Comparison of ENCODE assay signal across 8 mouse cellular contexts in the genomic region with DNA sequence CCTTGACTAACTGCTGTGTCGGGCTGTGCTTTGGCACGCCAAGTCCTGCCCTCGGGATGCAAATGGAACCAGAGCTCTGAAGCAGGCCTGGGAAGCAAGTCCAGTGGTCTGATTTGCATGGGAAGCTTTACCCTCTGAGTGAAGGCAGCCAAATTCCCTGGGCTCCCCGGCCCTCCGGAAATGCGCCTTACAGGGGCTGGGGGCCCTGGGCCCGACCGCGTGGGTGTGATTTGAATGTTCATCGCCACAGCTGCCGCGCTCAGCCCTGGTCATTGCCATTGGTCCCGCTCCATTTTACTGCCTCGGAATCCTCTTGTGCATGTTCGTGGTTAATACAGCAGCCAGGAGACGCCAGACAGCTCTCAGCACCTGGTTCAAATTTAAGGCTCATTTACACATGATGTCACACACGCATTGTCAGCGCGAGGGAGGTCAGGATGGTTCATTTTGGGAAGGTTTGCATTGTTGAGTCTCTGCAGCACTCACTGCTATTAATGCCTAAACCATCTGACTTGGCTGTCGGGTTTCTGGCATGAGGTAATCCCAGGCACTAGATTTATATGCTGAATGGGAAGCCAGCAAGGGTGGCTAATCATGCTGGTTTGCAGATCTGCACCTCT.
DNase-seq lines count a peak whose midpoint lies in the region; ATAC-seq lines count a peak whose summit lies in the region.

No protein-coding gene starts in this region.

- peak overlapping the region; percentile 27 for H3K4me2 ChIP-seq in kidney, embryonic 16.5 days (replicated peaks; ENCODE audit: low read depth, low read length)
- H3K4me2 ChIP-seq in midbrain, embryonic 14.5 days (ENCODE audit: low read length): peak overlapping the region; percentile 17; the same call in 1 of the 2 replicates

- ATAC-seq in kidney, embryonic 16.5 days (ENCODE audit: low FRiP score, low TSS enrichment): peak; percentile 57; the same call in 1 of the 2 replicates
- ATAC-seq in midbrain, embryonic 14.5 days (ENCODE audit: low FRiP score, low TSS enrichment): peak; percentile 48; the same call in 1 of the 2 replicates
- ATAC-seq in megakaryocyte, adult 5-6 weeks (ENCODE audit: poor library complexity, severe bottlenecking): no peak

- H3K4me1 ChIP-seq in kidney, embryonic 16.5 days (ENCODE audit: insufficient read depth, low read length): peaks cover 10% of the 10 kb centered on the region; the same call in 1 of the 2 replicates
- no peaks in the 10 kb centered on the region for H3K4me1 ChIP-seq in midbrain, embryonic 14.5 days (ENCODE audit: control insufficient read depth, insufficient read depth, low read length)

- no peaks in the 10 kb centered on the region for H3K36me3 ChIP-seq in kidney, embryonic 16.5 days (ENCODE audit: insufficient read depth, low read length)
- H3K36me3 ChIP-seq in midbrain, embryonic 14.5 days (ENCODE audit: control insufficient read depth, insufficient read depth, low read length): no peaks in the 10 kb centered on the region

- no peak for DNase-seq in kidney, postnatal 10 days
- DNase-seq in adipocyte (ENCODE audit: low spot score): peak; percentile 20
- peak; percentile 59 for DNase-seq in gastrocnemius, postnatal 14 days
- peak; percentile 48 for DNase-seq in midbrain, embryonic 14.5 days
- no peak for DNase-seq in thymus, postnatal 36 days
- no peak for DNase-seq in kidney, postnatal 36 days

- no peak overlapping the region for H3K27ac ChIP-seq in kidney, embryonic 16.5 days (ENCODE audit: low read length)
- no peak overlapping the region for H3K27ac ChIP-seq in midbrain, embryonic 14.5 days (replicated peaks; ENCODE audit: low read depth, low read length)

- intact Hi-C loops in gastrocnemius, postnatal 14 days (cut with DNase I; ENCODE audit: low total_unique reads): no loop called here

- no peak overlapping the region for H3K9ac ChIP-seq in kidney, embryonic 16.5 days (replicated peaks; ENCODE audit: low read length)
- H3K9ac ChIP-seq in midbrain, embryonic 14.5 days (replicated peaks; ENCODE audit: low read length): no peak overlapping the region

- no peaks in the 10 kb centered on the region for H3K27me3 ChIP-seq in kidney, embryonic 16.5 days (ENCODE audit: insufficient read depth, low read length)
- H3K27me3 ChIP-seq in midbrain, embryonic 14.5 days (ENCODE audit: control insufficient read depth, insufficient read depth, low read length): no peaks in the 10 kb centered on the region

- H3K9me3 ChIP-seq in kidney, embryonic 16.5 days (ENCODE audit: low read length): no peaks in the 10 kb centered on the region
- H3K9me3 ChIP-seq in midbrain, embryonic 14.5 days (ENCODE audit: control insufficient read depth, low read length): no peaks in the 10 kb centered on the region

- H3K4me3 ChIP-seq in kidney, embryonic 16.5 days (ENCODE audit: low read length): no peak overlapping the region
- no peak overlapping the region for H3K4me3 ChIP-seq in midbrain, embryonic 14.5 days (replicated peaks; ENCODE audit: low read depth, low read length)

- WGBS in kidney, embryonic 16.5 days: 19% methylated on average over 20 of the region's 20 CpGs
- 21% methylated on average over 20 of the region's 20 CpGs for WGBS in midbrain, embryonic 14.5 days

Comparison
In these comparisons a context has a peak if more than half of its experiments do, and no peak if none do; other contexts are left out.
1. DNase-seq: peak in adipocyte (single experiment), gastrocnemius, postnatal 14 days (single experiment) and midbrain, embryonic 14.5 days (single experiment); none in kidney, postnatal 10 days (single experiment), thymus, postnatal 36 days (0 of 2) and kidney, postnatal 36 days (0 of 2).